Mouse (Mus musculus) lung, postnatal 14 days (tissue): ENCODE results near the gene Gnai3.

Experiments used
- DNase-seq: peaks from one replicate; pipeline ENCODE4 v3.0.0; 2021

The Gnai3 gene

DNA sequence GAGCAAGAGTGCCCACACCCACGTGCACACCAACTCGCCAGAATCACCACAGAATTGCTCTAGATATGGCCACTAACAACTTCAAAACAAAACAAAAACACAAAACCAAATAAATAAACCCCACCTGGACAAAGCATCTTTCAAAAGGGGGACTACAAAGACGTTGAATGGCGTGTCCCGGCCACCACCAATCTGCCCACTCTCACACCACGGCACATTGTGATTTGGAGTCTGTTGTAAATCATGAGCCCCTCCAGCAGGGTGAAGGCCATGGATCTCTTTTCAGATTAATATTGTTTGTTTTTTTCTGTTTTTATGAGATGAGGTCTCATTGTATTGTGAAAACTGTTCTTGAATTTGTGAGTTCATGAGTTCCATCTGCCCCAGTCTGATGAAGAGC, 43.9 kb downstream of the Gnai3 start:
- no peak for DNase-seq

DNA sequence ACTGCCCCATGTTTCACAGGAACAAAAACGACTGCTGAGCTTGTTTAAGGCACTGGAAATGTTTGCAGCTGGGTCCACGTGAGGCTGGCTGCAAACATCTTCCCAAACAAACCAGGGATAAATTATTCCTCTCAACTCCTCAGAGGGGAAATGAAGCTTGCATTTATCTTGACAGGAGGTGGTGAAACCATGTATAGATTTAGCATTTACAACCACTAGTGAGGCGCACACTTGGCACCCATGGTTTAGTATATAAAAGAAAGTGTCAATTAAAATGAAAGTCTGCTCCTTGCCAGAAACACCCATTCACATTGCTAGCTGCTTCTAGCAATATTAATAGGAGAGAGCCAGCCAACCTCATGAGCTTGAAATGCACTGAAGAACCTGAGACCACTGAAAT, 44.4 kb downstream of the Gnai3 start:
- no peak for DNase-seq

DNA sequence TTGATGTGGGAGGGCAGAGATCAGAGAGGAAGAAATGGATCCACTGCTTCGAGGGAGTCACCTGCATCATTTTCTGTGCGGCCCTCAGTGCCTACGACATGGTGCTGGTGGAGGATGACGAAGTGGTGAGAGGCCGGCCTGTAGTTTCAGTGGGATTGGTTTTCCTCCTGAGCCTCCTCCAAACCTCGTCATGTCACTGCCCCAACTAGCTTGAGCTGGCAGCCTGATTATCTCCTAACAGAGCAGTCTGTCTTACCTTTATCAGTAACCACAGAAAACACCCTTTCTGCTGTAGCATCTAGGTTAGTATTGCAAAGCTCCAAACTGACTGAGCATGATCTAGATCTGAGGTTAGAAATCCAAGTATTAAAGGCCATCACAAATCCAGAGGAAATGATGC, 47.6 kb downstream of the Gnai3 start:
- DNase-seq, result no peak

DNA sequence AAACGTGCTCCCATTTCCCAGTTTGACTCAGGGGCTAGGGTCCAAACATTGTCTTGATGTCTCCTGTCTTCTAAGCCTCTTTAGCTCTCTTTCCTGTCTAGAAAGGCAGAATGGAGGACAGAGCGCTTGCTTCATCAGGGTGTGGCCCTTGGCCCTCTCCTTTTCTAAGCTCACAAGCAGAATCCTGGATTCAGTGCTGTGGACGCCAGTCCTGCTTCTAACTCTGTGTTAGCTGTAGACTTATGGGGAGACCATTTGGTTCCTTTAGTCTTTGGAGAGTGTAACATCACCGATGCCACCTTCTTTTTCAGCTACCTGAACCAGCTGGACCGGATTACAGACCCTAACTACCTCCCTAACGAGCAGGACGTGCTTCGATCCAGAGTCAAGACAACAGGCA, 48.3 kb downstream of the Gnai3 start:
- DNase-seq, result no peak

DNA sequence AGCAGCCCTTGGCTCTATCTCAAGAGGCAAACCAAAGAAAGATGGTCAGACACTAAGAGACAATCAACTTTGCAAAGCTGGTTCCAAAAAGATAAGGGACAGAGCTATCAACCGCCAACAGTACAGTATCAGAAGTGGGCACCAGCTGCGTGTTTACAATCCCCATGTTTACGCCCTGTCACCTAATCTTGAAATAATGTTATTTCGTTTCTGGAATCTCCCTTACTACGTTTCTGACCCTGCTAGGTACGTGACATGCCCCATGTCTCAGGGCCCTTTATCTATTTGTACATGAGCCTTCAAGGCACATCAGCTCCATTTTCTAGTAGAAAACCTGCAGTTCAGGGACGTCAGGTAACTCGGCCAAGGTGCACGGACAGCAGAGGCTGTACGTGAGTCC, 49.2 kb downstream of the Gnai3 start:
- DNase-seq, result no peak

DNA sequence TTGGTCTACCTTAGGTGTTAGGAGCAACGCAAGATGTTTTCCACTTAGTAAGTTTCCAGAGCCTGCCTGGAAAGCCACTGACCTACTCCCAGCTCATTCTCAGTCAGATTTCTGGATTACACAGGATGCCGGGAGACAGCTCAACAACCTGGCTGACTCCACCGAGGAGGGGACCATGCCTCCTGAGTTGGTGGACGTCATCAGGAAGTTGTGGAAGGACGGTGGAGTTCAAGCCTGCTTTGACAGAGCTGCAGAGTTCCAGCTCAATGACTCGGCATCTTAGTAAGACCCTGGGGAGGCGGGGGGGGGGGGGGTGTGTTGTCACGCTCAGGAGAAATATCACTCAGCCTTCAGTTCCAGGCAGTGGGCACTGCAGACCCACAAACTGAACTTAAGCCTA, 49.7 kb downstream of the Gnai3 start:
- DNase-seq, result no peak

DNA sequence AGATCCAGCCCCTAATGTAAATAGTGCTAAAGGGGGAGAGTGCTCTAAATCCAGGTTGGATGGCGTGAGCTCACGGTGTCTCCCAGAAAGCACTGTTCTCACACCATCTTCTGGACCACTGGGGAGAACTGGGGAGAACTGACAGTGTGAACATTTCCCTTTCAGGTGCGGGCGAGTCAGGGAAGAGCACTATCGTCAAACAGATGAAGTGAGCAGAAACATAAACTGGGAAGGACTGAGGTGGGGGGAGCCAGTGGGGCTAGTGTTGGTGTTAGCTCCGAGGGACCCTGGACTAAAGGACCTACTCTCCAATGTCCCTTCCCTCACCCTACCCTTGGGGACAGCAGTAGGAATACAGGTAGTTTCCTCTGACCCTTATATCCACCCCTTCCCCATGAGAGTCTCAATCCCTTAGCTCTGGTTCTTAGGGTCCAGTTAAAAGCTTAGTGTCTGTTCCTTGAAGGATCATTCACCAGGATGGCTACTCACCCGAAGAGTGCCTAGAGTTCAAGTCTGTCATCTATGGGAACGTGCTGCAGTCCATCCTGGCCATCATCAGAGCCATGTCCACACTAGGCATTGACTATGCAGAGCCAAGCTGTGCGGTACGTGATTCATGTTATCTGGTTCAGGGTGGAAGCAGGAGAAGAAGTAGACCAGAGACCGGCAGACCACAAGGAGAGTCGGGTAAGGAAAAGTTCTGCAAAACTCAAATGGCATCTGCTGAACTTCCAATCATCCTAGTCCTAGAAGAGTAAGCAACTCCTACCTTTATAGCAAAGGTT, 50.8 kb downstream of the Gnai3 start:
- DNase-seq, result no peak

DNA sequence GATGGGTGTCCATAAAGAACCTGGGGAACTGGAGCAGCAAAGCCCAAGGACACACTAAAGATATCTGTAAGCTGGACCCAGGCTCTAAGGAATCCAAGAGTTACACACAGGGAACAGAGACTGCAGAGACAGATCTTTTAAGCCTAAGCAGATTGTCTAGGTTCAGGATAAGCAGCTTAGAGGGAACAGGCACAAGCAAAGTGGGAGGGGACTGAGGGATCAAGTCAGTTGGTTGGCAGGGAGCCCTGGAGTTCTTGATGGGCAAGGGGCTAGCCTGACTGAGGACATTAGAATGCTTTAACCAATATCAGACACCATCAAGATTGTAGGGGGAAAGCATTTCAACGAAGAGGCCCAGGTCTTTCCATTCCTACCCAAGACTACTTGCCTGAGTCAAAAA, 51.8 kb downstream of the Gnai3 start:
- no peak for DNase-seq

DNA sequence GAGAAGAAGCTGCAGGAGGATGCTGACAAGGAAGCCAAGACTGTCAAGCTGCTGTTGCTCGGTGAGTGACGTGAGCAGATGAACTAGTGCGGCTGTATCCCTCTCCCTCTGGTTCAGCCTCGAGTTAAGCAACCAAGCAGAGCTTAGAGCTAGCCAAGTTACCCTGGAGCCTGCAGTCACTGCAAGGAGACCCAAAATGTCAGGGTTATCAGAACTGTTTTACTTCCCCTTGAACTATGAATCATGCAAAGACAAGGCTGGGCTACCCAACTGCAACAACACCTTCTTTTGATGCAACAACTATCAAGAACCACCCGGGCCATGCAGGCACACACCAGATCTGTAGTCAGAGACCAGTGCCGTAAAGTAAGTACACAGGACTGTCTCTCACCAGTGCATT, 52.6 kb downstream of the Gnai3 start:
- no peak for DNase-seq

DNA sequence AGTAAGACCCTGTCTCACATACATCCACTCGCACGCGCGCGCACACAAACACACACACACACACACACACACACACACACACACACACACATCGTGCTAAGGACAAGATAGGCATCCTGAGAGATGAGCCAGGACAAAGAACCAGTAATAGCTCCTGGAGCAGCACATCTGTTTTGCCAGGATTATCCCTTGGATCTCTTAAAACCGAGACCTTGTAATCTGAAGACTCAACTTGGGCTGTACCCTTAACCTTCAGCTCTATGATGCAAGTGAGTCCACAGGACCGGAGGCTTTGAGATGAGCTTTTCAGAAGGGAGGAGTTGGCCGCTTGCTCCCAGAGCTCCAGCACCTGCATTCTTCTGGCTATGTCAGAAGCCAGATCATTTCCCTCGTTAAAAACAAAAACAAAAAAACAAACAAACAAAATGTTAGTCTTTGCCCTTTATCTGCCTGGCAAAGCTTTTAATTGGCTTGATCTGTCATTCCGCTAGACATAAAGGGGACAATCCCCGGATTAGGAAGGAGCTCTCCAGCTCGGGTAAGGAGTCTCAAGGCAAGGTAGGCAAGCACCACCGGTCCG, 53.3 kb downstream of the Gnai3 start, which contains the start of gene Gnat2:
TSS of gene Gnat2 (plus strand) at position 254 of the 580 bp plus-strand sequence.
- no peak for DNase-seq

DNA sequence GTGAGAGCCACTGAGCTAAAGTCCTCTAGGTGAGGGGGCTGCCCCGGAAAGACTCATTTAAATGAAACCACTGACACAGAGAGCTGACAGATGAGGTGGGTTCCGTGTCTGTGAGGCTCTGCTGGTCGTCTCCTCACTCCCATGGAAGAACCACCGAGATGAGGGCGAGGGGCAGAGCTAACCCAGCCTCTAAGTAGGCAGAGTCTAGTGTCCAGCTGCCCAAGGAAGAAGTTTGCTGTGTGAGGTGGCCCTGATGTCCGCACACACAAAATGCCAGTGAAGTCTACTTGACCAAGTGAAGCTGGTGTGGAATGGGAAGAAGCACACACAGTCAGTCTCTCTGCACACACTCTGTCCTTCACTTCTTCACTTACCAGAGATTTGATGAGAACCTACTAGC, 53.9 kb downstream of the Gnai3 start:
- DNase-seq, result no peak

DNA sequence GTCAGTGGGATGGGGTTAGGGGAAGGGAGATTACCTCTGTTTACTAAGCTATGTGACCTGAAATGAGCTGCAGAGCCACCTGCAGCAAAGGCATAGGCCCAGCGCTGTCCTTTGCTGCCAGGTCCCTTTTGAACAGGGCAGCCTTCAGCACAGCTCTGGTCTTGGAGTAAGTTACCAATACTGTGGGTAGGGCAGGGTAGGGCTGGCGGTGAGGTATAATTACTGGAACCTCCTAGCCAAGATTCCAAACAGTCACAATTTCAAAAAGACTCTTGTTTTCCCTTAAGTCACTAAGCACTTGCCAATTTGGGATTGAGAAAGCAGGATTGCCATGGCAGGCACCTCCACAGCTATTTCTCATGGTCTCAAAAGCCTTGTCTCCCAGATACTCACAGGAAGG, 55.4 kb downstream of the Gnai3 start:
- no peak for DNase-seq

DNA sequence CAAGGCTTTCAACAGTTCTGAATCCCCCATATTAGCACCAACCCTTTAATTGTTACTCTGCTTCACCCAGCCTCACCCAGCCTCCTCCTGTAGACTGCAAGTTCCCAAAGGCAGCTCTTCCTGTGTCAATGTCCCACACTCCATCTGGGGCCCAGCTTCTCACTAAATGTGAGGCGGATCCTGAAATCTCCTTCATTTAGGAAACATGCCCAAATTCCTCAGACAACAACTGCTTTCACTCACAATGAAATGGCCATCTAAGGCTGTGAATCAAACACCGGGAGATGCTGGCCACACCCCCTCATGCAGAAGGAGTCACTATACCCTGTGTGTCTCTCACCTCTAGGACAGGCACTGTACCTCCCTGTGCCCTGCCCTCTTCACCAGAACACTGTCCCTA, 56.0 kb downstream of the Gnai3 start:
- no peak for DNase-seq

DNA sequence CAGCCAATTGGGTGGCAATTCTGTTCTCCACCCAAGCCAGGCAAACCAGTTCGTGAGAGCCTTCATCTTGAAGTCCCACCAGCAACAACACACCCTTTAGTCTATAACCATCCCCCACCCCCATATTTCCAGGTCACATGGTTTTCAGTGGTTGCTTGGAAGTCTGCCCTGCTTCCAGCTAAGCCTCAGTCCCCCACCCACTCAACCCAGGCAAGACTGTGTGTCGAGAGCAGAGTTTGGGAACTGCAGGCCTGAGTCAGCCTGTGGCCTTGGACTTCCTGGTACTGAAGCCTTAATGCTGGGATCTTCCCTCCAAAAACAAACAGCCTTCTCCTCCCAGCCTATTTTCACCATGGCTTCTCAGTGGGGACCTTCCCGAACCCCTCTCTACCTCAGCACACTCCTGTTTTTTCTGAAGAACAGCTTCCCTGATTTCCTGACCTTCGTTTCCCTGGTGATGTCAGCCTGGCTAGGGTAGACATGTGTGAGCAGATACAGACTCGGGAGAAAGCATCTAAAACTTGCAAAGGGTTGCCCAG, 57.0 kb downstream of the Gnai3 start:
- DNase-seq, result no peak

DNA sequence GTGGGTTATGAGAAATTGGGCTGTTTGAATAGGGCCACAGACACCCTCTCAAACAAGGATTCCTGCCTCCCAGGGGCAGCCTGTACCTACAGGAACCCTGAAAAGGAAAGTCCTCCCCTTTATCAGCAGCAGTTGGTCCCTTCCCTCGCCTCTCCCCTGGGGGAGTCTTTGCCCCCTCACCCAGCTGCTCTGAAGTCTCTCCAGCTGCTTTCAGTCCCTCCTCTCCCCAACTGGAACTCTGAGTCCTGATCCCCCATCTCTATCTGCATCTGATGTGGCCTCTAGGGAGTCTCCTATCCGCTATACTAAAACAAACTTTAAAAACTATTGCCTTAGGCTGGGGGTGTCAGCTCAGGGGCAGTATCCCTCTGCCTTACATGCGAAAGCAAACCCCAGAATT, 58.6 kb downstream of the Gnai3 start:
- DNase-seq, result no peak

DNA sequence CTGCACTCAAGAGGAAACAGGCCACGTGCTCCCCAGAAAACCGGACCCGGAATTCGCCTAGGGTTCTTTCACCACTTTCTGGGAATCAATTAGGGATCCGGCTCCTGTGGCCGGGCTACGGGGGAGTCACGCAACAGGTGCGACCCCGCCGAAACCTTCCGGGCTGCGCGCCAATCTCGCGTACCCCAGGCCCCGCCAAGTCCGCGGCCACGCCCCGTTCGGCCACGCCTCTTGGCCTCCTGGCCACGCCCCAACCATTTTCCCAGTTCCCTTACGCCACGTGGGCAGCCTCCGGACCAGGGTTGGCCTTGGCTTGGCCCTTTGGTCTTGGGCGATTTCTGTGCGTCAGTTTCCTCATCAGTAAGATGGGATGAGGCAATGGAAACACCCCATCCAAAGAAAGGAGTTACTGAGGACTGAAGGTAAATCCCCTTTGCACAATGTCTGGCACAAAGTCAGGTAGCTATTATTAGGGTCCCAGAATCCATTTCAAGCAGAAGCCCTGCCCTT, 59.4 kb downstream of the Gnai3 start, which contains the start of gene Ampd2:
TSS of gene Ampd2 (minus strand) at position 182 of the 510 bp plus-strand sequence.
- DNase-seq, result peak; percentile 81

DNA sequence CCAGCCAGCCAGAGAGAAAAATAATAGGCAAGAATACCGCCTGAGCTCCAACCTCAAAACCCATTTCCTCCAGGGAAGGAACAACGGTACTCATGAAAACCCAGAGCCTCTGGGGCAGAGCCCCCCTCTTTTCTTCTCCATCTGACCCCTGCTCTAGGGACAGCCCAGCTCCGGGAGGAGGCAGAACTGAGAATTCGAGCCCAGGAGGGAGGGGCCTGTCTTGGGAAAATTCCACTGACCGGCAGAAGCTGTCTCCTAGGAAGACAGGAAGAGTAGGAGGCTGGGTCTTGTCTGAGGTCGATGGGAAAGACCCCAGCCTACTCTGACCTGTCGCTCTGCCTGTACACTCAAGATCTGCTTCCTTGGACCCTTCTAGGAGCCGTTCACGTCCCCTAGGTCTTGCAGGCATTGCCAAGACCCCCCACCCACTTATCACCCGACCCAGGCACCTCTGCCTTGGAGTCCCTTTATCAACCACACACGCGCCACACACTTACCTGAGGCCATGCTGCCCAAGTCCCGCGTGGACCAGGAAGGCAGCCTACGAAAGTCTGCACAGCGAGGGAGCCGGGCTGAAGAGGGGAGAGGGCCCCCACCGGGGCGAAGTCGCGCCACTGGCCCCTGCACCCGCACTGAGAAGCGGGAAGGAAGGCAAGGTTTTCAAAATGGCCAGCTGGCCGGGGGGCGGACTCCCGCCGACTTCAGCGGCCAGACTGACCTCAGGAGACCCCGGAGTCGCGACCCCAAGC, 60.1 kb downstream of the Gnai3 start:
- DNase-seq, result peak; percentile 81

DNA sequence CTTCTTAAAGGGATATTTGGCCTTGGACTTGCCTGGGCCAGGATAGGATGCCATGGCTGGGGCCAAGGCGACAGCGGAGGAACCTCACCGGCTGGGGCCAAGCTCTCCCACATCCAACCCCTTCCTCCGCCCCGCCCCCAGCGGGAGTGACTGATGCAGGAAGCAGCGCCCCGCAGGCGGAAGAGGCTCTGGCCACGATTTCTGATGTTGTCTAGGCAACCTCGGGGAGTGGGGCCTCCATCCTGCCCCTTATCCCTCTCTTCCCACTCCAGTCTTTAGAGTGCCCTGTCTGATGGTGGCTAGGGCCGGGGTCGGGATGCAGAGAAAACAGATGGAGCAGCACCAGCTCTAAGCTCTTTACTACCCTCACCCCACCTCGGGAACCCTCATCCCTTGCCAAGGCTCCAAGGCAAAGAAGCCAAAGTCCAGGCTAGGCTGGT, 60.6 kb downstream of the Gnai3 start:
- DNase-seq, result peak; percentile 95

DNA sequence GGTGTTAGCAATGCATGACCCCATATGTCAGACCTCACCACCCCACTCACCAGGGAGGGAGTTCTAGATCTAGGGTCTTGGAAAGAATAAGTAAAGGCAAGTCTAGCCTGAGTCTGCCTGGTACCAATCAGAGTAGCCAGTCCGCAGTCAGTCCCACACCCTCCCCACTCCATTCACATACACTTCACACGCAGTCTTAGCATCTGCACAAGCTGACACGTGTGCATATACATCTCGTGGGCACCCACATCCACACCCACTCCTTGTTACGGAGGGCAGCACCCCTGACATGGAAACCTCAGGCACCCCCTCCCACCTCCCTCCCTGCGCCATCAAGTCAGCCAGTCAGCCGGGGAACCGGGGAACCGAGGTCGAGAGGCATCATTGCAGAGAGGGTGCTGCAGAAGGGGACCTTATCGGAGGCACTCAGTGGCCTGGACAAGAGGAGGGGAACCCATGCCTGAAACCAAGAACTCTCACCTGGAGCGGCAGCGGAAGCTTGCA, 61.1 kb downstream of the Gnai3 start:
- DNase-seq, result no peak

DNA sequence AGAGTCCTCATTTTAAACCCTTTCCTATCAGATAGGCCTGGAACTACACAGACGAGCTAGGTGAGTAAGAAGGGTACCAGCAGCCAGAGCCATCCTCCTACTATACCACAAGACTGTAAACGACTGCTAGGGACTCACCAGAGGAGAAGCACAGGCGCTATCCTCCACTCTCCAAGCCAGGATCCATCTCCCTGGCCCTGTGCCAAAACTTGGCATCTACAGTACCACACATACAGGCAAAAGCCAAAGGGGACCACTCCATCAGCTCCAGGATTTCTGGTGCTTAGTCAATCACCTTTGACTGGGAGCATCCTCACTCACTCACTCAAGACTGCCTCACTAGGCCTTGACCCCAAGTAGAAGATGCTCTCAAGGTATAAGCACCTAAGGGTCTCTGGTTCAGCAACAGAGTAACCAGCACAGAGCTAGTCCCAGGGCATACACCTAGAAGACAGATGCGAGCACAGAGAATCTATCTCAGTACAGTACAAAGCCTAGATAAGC, 62.0 kb downstream of the Gnai3 start:
- no peak for DNase-seq

DNA sequence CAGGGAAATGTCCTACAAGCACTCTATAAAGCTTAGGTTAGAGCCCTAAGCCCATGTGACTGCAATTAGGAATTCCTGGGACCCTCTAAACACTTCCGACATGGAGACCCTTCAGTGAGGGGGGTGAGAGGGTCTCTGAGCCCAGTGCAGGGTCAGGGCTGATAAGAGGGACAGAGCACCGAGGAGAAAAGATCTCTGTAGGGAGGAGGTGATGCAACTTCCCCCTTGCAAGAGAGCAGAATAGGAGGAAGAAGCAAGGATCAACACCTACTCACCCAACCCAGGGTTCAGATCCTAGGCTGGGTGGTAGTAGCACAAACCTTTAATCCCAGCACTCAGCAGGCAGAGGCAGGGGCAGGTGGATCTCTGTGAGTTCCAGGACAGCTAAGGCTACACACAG, 62.8 kb downstream of the Gnai3 start:
- no peak for DNase-seq

DNA sequence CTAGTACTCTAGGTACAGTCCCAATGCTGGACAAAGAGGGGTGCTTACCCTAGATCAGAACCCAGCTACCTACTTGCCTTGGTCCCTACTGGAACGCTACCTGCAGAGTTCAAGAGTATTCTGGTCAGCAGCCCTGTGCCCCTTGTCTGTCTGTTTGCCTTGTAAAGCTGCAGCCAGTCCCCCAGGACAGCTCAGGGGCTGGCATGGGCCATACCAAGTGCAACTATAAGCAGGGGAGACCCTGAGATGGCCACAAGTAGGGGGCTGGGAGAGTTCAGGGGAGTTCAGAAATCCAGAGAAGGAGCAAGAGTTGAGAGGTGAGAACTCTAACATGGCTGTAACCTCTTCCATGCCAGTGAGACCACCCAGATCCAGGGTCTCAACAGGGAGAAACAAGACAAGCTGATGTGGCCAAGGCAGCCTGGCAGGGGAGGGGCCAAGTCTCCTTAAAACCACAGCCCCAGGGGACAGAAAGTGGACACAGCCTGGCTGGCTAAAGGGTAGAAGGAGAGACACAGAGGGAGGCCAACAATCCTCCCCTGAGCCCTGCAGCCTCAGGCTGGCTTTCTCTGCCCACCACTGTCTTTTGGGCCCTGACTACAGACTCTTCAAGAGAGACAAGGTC, 63.6 kb downstream of the Gnai3 start:
- no peak for DNase-seq

DNA sequence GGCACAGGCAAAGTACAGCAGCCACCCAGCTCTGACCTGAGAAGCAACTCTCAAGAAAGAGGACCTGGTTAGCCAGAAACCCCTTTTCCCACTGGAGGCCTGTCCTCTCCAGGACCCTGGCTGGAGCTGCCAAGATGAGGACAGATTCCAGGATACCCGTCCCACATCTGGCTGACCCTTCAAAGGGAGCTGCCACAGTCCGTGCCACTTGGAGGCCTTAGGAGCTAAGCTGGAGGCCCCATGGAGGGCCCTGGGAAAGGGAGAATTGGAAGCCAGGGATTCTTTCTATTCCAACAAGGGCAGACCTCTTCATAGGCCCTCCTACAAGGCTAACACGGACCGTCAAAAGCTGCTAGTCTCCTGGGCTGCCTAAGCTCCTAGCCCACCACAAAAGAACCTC, 64.3 kb downstream of the Gnai3 start:
- no peak for DNase-seq
